In genomic region chr10:3633871-3634496, GRCm38 (mm10) we compare ENCODE assay signal across 8 mouse cellular contexts.
A peak's percentile ranks its signal among the peaks of the same experiment; 100 is the strongest.
DNase-seq lines count a peak whose midpoint lies in the region; ATAC-seq and TF ChIP-seq lines count a peak whose summit lies in the region.

No protein-coding gene starts in this region.

- TF ChIP-seq CTCF in cerebellum, adult 2 months (IDR thresholded peaks at IDR 0.05; ENCODE audit: borderline replicate concordance, insufficient read depth, low read depth, low read length): no peak
- TF ChIP-seq CTCF in thymus, adult 2 months (IDR thresholded peaks at IDR 0.05; ENCODE audit: borderline replicate concordance, control insufficient read depth, extremely low read depth, insufficient read depth, low read length, poor library complexity): no peak

- H3K4me1 ChIP-seq in liver, embryonic 11.5 days (replicated peaks; ENCODE audit: control insufficient read depth, insufficient read depth, low read length): no peaks in the 10 kb centered on the region
- H3K4me1 ChIP-seq in embryonic facial prominence, embryonic 12.5 days: peaks cover 13% of the 10 kb centered on the region; the same call in 1 of the 2 replicates
- no peaks in the 10 kb centered on the region for H3K4me1 ChIP-seq in liver, embryonic 16.5 days (ENCODE audit: control insufficient read depth, low read depth, low read length)
- no peaks in the 10 kb centered on the region for H3K4me1 ChIP-seq in cerebellum, adult 2 months (ENCODE audit: control insufficient read depth, insufficient read depth, low read length)
- no peaks in the 10 kb centered on the region for H3K4me1 ChIP-seq in thymus, adult 2 months (replicated peaks; ENCODE audit: control insufficient read depth, insufficient read depth, low read length)

- no peaks in the 10 kb centered on the region for H3K9me3 ChIP-seq in liver, embryonic 11.5 days (ENCODE audit: control insufficient read depth, low read length)
- H3K9me3 ChIP-seq in embryonic facial prominence, embryonic 12.5 days: no peaks in the 10 kb centered on the region
- H3K9me3 ChIP-seq in liver, embryonic 16.5 days (replicated peaks; ENCODE audit: control insufficient read depth, low read length): no peaks in the 10 kb centered on the region

- no peak overlapping the region for H3K9ac ChIP-seq in liver, embryonic 11.5 days (ENCODE audit: low read depth, low read length)
- no peak overlapping the region for H3K9ac ChIP-seq in embryonic facial prominence, embryonic 12.5 days
- H3K9ac ChIP-seq in liver, embryonic 16.5 days (ENCODE audit: low read depth, low read length): no peak overlapping the region

- peak; percentile 47; the same call in 1 of the 2 replicates for ATAC-seq in liver, embryonic 11.5 days (replicated peaks; ENCODE audit: low FRiP score)
- 0 out of 2 replicates have a peak, but pooled peaks have one; percentile 59 for ATAC-seq in embryonic facial prominence, embryonic 12.5 days (ENCODE audit: insufficient number of reproducible peaks, insufficient read depth, low FRiP score, low TSS enrichment)
- ATAC-seq in liver, embryonic 16.5 days (ENCODE audit: low read depth): peak; percentile 51

- WGBS in liver, embryonic 11.5 days: 37% methylated on average over 5 of the region's 5 CpGs
- 42% methylated on average over 5 of the region's 5 CpGs for WGBS in embryonic facial prominence, embryonic 12.5 days
- WGBS in liver, embryonic 16.5 days (ENCODE audit: insufficient replicate concordance): 17% methylated on average over 5 of the region's 5 CpGs
- 27% methylated on average over 5 of the region's 5 CpGs for WGBS in cerebellum, adult 2 months
- 48% methylated on average over 5 of the region's 5 CpGs for WGBS in thymus, adult 2 months

- DNase-seq in liver, embryonic 11.5 days (ENCODE audit: low spot score): no peak
- no peak for DNase-seq in liver
- peak; percentile 64 for DNase-seq in heart, postnatal 4 days
- no peak for DNase-seq in cerebellum, adult 2 months
- DNase-seq in thymus, adult 2 months: no peak
- no peak for DNase-seq in thymus, postnatal 10 days (ENCODE audit: low spot score in 2 of 2)

- H3K27me3 ChIP-seq in liver, embryonic 11.5 days (replicated peaks; ENCODE audit: control insufficient read depth, insufficient read depth, low read length): no peaks in the 10 kb centered on the region
- H3K27me3 ChIP-seq in embryonic facial prominence, embryonic 12.5 days: no peaks in the 10 kb centered on the region
- H3K27me3 ChIP-seq in liver, embryonic 16.5 days (ENCODE audit: control insufficient read depth, insufficient read depth, low read depth, low read length): no peaks in the 10 kb centered on the region
- no peaks in the 10 kb centered on the region for H3K27me3 ChIP-seq in cerebellum, adult 2 months (ENCODE audit: control insufficient read depth, insufficient read depth, low read length)
- no peaks in the 10 kb centered on the region for H3K27me3 ChIP-seq in thymus, adult 2 months (ENCODE audit: control insufficient read depth, insufficient read depth, low read length)

- H3K27ac ChIP-seq in liver, embryonic 11.5 days (ENCODE audit: low read depth, low read length): peak overlapping the region; percentile 45
- no peak overlapping the region for H3K27ac ChIP-seq in embryonic facial prominence, embryonic 12.5 days
- H3K27ac ChIP-seq in liver, embryonic 16.5 days (ENCODE audit: low read length): peak overlapping the region; percentile 44; the same call in 1 of the 2 replicates
- no peak overlapping the region for H3K27ac ChIP-seq in cerebellum, adult 2 months (ENCODE audit: insufficient read depth, low read length)
- H3K27ac ChIP-seq in thymus, adult 2 months (ENCODE audit: control insufficient read depth, insufficient read depth, low read length): no peak overlapping the region

- no peak overlapping the region for H3K4me3 ChIP-seq in liver, embryonic 11.5 days (ENCODE audit: low read depth, low read length)
- H3K4me3 ChIP-seq in embryonic facial prominence, embryonic 12.5 days: no peak overlapping the region
- H3K4me3 ChIP-seq in liver, embryonic 16.5 days (ENCODE audit: low read depth, low read length): no peak overlapping the region
- no peak overlapping the region for H3K4me3 ChIP-seq in cerebellum, adult 2 months (replicated peaks; ENCODE audit: insufficient read depth, low read depth, low read length)
- no peak overlapping the region for H3K4me3 ChIP-seq in thymus, adult 2 months (ENCODE audit: control insufficient read depth, insufficient read depth, low read length)

- no peaks in the 10 kb centered on the region for H3K36me3 ChIP-seq in liver, embryonic 11.5 days (ENCODE audit: control insufficient read depth, insufficient read depth, low read length)
- H3K36me3 ChIP-seq in embryonic facial prominence, embryonic 12.5 days: no peaks in the 10 kb centered on the region
- H3K36me3 ChIP-seq in liver, embryonic 16.5 days (ENCODE audit: control insufficient read depth, insufficient read depth): no peaks in the 10 kb centered on the region
- no peaks in the 10 kb centered on the region for H3K36me3 ChIP-seq in thymus, adult 2 months (ENCODE audit: control insufficient read depth, insufficient read depth, low read length)

- no peak overlapping the region for H3K4me2 ChIP-seq in liver, embryonic 11.5 days
- no peak overlapping the region for H3K4me2 ChIP-seq in embryonic facial prominence, embryonic 12.5 days (replicated peaks)
- no peak overlapping the region for H3K4me2 ChIP-seq in liver, embryonic 16.5 days (ENCODE audit: low read depth, low read length)

- no peak for TF ChIP-seq POLR2A in cerebellum, adult 2 months (IDR thresholded peaks at IDR 0.05; ENCODE audit: borderline replicate concordance, insufficient read depth, low read length)
- no peak for TF ChIP-seq POLR2A in thymus, adult 2 months (IDR thresholded peaks at IDR 0.05; ENCODE audit: control insufficient read depth, extremely low read depth, insufficient read depth, low read length, poor library complexity)

Comparison
In these comparisons a context has a peak if more than half of its experiments do, and no peak if none do; other contexts are left out.
1. H3K27ac ChIP-seq: peak in liver, embryonic 11.5 days (single experiment) and liver, embryonic 16.5 days (single experiment); none in embryonic facial prominence, embryonic 12.5 days (single experiment), cerebellum, adult 2 months (single experiment) and thymus, adult 2 months (single experiment).
2. Peak in every context shown above with its lines, with median percentiles within 50 percentile points of each other: ATAC-seq.